Mouse (Mus musculus) limb, embryonic 14.5 days (tissue): ENCODE measurements at regions not wholly inside any gene's neighbourhood (a gene's known extent, or its start where the extent isn't known, plus 50 kb on each side); places are given as distances from the start of the nearest gene placed in this dataset. TPM values are rescaled to one million over a fixed set of nuclear protein-coding genes. Genes with fewer than 3 reads are reported as not detected.

ENCODE experiments used
- ATAC-seq: fragments of 200-750 bp; cut with Nextera tagmentation; 2 replicates; pipeline ENCODE4 v1.8.0; 2017; ENCODE audit warnings: low read depth, moderate number of reproducible peaks, moderate TSS enrichment; ENCODE audit not compliant: low FRiP score
- DNase-seq: peaks from one replicate; pipeline ENCODE4 v3.0.0-alpha.2; 2015; ENCODE audit warnings: low spot score
- H3K27ac ChIP-seq: fragments of 300-500 bp; sonication (generic); replicated peaks from 2 replicates; pipeline ENCODE4 v1.5.1; 2014; ENCODE audit warnings: low read depth, mild to moderate bottlenecking, low read length, moderate library complexity, mixed read lengths
- H3K27me3 ChIP-seq: fragments of 300-500 bp; sonication (generic); 2 replicates; pipeline ENCODE4 v1.6.1; 2014; ENCODE audit warnings: low read length, mixed read lengths; ENCODE audit not compliant: control insufficient read depth, insufficient read depth
- H3K36me3 ChIP-seq: fragments of 300-500 bp; sonication (generic); 2 replicates; pipeline ENCODE4 v1.6.1; 2014; ENCODE audit warnings: mild to moderate bottlenecking, low read length, moderate library complexity, mixed read lengths; ENCODE audit not compliant: control insufficient read depth, insufficient read depth
- H3K4me1 ChIP-seq: fragments of 300-500 bp; sonication (generic); 2 replicates; pipeline ENCODE4 v1.6.1; 2014; ENCODE audit warnings: antibody characterized with exemption, low read length, mixed read lengths; ENCODE audit not compliant: control insufficient read depth, insufficient read depth
- H3K4me2 ChIP-seq: fragments of 300-500 bp; sonication (generic); replicated peaks from 2 replicates; pipeline ENCODE4 v1.6.1; 2014; ENCODE audit warnings: low read depth, mild to moderate bottlenecking, low read length, moderate library complexity; ENCODE audit not compliant: severe bottlenecking
- H3K4me3 ChIP-seq: fragments of 300-500 bp; sonication (generic); replicated peaks from 2 replicates; pipeline ENCODE4 v1.5.1; 2014; ENCODE audit warnings: low read length
- H3K9ac ChIP-seq: fragments of 300-500 bp; sonication (generic); 2 replicates; pipeline ENCODE4 v1.6.1; 2014; ENCODE audit warnings: mild to moderate bottlenecking, low read depth, low read length, moderate library complexity; ENCODE audit not compliant: severe bottlenecking
- H3K9me3 ChIP-seq: fragments of 300-500 bp; sonication (generic); 2 replicates; pipeline ENCODE4 v1.6.1; 2016; ENCODE audit warnings: low read length; ENCODE audit not compliant: control insufficient read depth
- POLR2A ChIP-seq: fragments of 200-500 bp; IDR thresholded peaks from 2 replicates; pipeline ENCODE4 v1.8.0; 2012; ENCODE audit warnings: inconsistent platforms, mild to moderate bottlenecking, moderate library complexity, borderline replicate concordance; ENCODE audit not compliant: insufficient read depth, insufficient read length; ENCODE audit errors: extremely low read depth
- WGBS: fragments of 180-500 bp; shearing (Covaris S2); extraction: QIAGEN DNeasy Blood & Tissue Kit; methylation state at CpG from one replicate; pipeline ENCODE4 v1.1.7; 2014; 5-methylcytosine and 5-hydroxymethylcytosine counted together
- microRNA-seq: library from miRNA; unstranded; fragments of <30 nt; microRNA quantifications from one replicate; pipeline ENCODE4, GENCODE M21; 2016

DNA sequence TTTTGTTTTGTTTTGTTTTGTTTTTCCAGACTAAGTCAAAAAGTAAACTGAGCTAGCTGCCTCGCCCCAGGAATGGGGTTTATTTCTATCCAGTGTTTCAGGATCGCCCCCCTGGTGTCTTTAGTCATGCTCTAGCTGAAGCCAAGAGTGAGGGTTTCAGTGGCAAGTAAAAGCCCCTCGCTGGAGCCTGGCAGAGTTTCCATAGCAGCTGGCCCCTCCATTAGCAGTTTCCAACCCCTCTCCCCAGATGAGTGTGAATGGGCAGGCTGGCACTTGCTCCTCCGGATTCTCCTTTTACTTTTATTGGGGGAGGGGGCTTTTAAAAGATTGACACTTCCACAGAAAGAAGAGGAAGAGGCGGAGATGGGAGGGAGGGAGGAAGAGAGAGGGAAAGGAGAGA is 68.0 kb upstream of the Klf7 start:
- no peak overlapping the region for H3K9ac ChIP-seq
- ATAC-seq (no peak), DNase-seq (peak; percentile 13)
- H3K4me1 ChIP-seq, result peaks cover 6% of the 10 kb centered on the region; the same call in 1 of the 2 replicates
- H3K4me2 ChIP-seq, result no peak overlapping the region
- no peaks in the 10 kb centered on the region for H3K36me3 ChIP-seq
- H3K27ac ChIP-seq, result no peak overlapping the region
- 31% methylated on average over 5 of the region's 5 CpGs for WGBS
- TF ChIP-seq POLR2A, result no peak
- H3K9me3 ChIP-seq, result no peaks in the 10 kb centered on the region
- H3K27me3 ChIP-seq, result no peaks in the 10 kb centered on the region
- H3K4me3 ChIP-seq, result no peak overlapping the region

DNA sequence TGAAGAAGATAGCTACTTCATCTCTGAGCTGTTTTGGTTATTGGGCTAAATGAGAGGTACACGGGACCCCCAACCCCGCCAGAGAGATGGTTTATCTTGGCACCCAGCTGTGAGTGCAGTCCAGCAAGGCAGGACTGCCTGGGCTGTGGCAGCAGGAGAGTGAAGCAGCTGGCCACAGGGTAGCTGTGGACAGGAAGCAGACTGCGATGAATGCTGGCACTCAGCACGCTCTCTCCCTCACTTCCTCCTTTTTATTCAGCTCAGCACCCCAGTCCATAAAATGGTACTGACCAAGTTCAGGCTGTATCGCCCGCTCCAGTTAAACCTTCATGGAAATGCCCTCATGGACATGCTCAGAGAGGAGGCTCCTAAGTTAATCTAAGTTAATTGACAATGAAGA is 67.4 kb upstream of the Klf7 start:
- no peak overlapping the region for H3K4me3 ChIP-seq
- no peak overlapping the region for H3K4me2 ChIP-seq
- TF ChIP-seq POLR2A, result no peak
- 36% methylated on average over 6 of the region's 6 CpGs for WGBS
- H3K4me1 ChIP-seq, result peaks cover 6% of the 10 kb centered on the region; the same call in 1 of the 2 replicates
- peak overlapping the region; percentile 12; the same call in 1 of the 2 replicates for H3K9ac ChIP-seq
- H3K27me3 ChIP-seq, result no peaks in the 10 kb centered on the region
- H3K9me3 ChIP-seq, result no peaks in the 10 kb centered on the region
- no peak overlapping the region for H3K27ac ChIP-seq
- DNase-seq (no peak), ATAC-seq (no peak)
- no peaks in the 10 kb centered on the region for H3K36me3 ChIP-seq

DNA sequence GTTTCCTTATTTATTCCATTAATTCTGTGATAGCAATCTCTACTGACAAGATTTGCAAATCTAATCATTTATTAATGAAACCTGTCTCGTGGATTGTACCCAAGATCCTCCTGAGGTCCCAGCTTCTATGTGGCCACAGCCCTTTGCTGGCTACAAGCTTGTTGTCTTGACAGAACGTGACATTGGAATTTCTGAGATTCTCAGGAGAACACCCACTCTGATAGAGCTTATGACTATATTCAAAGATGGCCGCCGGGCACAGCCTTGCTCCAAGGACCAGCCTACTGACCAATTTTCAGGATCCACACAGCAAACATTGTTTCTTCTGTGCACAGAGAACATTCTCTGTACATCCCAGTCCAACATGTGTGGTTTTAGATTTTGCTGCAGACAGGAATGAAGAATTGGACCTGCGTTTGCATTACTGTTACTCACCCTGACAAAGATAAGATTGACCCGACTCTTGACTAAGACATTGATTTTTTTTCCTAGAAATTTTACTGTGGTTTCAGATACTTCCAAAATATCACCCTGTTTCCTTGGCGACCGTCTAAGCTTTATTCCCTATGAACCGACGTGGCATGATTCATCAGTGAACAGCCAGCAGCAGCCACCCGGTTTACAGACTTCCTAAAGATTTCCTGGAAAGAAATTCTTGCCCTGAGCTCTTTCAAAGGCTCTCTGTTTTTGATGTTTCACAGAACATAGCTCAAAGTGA is 65.9 kb upstream of the Klf7 start:
- Histone ChIP-seq H3K27me3 (no peaks in the 10 kb centered on the region), H3K27ac (no peak overlapping the region), H3K9ac (no peak overlapping the region), H3K4me2 (no peak overlapping the region), H3K36me3 (no peaks in the 10 kb centered on the region), H3K4me3 (no peak overlapping the region), H3K4me1 (peaks cover 6% of the 10 kb centered on the region; the same call in 1 of the 2 replicates), H3K9me3 (no peaks in the 10 kb centered on the region)
- no peak for TF ChIP-seq POLR2A
- no peak for DNase-seq
- no peak for ATAC-seq
- WGBS, result 67% methylated on average over 11 of the region's 11 CpGs

DNA sequence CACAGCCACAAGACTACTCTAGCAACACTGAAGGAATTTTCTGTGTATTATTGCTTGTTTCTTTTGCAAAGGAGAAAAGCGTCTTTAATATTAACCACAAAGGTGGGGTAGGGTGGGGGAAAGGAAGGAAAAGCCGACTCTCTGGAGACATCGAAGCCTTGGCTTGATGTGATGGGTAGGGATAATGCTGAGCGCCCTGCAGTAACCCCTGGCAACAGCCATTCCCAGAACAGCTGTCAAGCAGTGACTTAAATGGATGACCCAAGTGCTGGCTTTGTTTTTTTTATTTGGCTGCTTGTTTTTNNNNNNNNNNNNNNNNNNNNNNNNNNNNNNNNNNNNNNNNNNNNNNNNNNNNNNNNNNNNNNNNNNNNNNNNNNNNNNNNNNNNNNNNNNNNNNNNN is 51.6 kb upstream of the Klf7 start:
- no peak for ATAC-seq
- Histone ChIP-seq H3K4me3 (no peak overlapping the region), H3K4me1 (no peaks in the 10 kb centered on the region), H3K27me3 (no peaks in the 10 kb centered on the region), H3K9me3 (no peaks in the 10 kb centered on the region), H3K27ac (no peak overlapping the region), H3K36me3 (no peaks in the 10 kb centered on the region), H3K4me2 (no peak overlapping the region), H3K9ac (no peak overlapping the region)
- TF ChIP-seq POLR2A, result no peak
- no peak for DNase-seq
- WGBS, result 64% methylated on average over 4 of the region's 4 CpGs

DNA sequence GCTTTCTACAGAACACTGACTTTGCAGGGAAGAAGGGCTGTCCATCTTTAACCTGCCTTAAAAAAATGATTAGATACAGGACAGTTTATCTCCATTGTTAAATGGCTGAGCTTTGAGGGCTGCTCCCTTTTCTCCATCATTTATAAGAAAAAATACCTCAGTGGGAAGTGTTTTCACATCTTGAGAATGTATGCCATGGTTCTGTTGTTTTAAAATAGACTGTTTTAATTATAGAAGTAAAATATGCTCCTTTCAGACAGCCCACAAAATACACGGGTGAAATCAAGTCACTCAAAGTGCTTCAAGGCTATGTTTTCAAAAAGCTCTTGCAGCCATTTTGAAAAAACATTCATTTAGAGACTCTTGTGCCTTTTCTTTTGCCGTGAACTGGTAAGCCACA is 50.0 kb upstream of the Klf7 start:
- WGBS, result 52% methylated on average over 2 of the region's 2 CpGs
- no peaks in the 10 kb centered on the region for H3K4me1 ChIP-seq
- H3K27ac ChIP-seq, result no peak overlapping the region
- no peak overlapping the region for H3K9ac ChIP-seq
- H3K4me2 ChIP-seq, result no peak overlapping the region
- no peak for ATAC-seq
- no peaks in the 10 kb centered on the region for H3K27me3 ChIP-seq
- no peak overlapping the region for H3K4me3 ChIP-seq
- H3K9me3 ChIP-seq, result no peaks in the 10 kb centered on the region
- no peaks in the 10 kb centered on the region for H3K36me3 ChIP-seq
- no peak for TF ChIP-seq POLR2A
- no peak for DNase-seq

Small RNAs in the stretch of these regions (microRNA-seq; reads per million reads assigned to microRNA genes)
- gene Gm25748, result not detected
